Mouse (Mus musculus) cerebellum, postnatal 10 days (tissue): ENCODE results near the gene Rhou.

Experiments used
- DNase-seq, 2 experiments: peaks; one replicate each; pipeline ENCODE4 v3.0.0; 2021; ENCODE audit warnings: mixed read lengths in 2 of 2

The Rhou gene

GRCm38 (mm10) chr8:123697329-123697728 is 43.6 kb downstream of the Rhou start:
- peak in 1 of 2 experiments; percentile 32 for DNase-seq

- no peak for DNase-seq
These were observed 46.8 kb downstream of the Rhou start for GRCm38 (mm10) chr8:123700399-123701070.

GRCm38 (mm10) chr8:123701952-123702587 is 48.3 kb downstream of the Rhou start:
- DNase-seq, result peak; percentile 35 to 45

- DNase-seq, result no peak
These were observed 51.6 kb downstream of the Rhou start for GRCm38 (mm10) chr8:123705376-123705775.

- DNase-seq, result no peak
These were observed 53.4 kb downstream of the Rhou start for GRCm38 (mm10) chr8:123707137-123707536.

GRCm38 (mm10) chr8:123708729-123709128 is 55.0 kb downstream of the Rhou start:
- DNase-seq, result no peak

- DNase-seq, result no peak
These were observed 56.6 kb downstream of the Rhou start for GRCm38 (mm10) chr8:123710335-123710734.
